Mouse (Mus musculus): ENCODE measurements at regions not wholly inside any gene's neighbourhood (a gene's known extent, or its start where the extent isn't known, plus 50 kb on each side); places are given as distances from the start of the nearest gene placed in this dataset.

DNA sequence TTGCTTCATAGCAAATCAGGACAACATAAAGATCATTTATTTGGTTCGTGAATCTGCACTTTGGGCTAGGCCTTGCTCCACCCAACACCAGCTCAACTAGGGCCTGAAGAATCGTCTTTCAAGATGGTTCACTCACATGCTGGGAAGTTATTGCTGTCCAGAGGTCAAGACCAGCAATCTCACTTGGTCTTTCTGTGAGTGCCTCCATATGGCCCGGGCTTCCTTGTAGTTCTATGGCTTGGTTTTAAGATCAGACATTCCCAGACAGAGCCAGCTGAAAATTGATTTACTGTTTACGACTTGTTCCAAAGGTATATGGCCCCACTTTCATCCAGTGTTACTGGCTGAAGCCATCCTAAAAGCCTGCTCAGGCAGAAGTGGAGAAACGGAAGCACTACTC, 84.7 kb upstream of the Csl start:
- Histone ChIP-seq H3K4me3 (ENCODE audit: insufficient read depth, low read length) (no peak overlapping the region), H3K4me1 (ENCODE audit: control insufficient read depth, insufficient read depth, low read length) (no peaks in the 10 kb centered on the region), H3K27ac (ENCODE audit: insufficient read depth, low read depth, low read length) (no peak overlapping the region)
- TF ChIP-seq POLR2A (IDR thresholded peaks at IDR 0.05; ENCODE audit: borderline replicate concordance, low read depth, low read length) (no peak), CTCF (IDR thresholded peaks at IDR 0.05; ENCODE audit: low read depth, low read length) (no peak)

DNA sequence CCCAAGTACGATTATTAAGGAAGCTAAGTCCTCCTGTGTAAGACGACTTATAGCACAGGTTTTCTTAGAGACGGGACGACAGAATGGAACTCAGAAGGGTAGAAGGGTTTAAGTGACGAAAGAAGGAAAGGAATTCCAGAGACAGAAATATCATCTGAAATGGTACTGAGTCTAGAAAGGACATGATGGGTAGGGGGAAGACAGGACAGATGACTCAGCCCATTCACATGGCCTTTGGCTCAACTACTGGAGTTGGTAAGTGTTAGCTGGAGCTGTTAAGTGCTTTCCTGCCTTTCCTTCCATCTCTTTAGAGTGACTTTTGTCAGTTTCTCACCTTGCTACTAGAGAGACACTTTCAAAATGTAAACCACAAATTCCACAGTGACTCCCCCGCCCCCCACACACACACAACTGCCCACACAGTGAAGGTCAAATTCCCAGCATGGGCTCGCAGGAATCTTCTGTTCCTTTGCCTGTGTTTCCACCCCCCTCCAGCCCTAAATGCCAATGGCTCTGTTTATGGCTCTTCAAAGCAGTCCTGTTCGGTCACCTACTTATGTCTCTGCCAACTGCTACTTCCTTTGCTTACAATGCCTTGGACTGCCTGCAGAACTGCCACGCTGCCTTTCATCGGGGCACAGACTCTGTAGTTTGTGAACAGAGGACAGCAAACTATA, 81.8 kb upstream of the Csl start:
- Histone ChIP-seq H3K4me3 (ENCODE audit: insufficient read depth, low read length) (no peak overlapping the region), H3K27ac (ENCODE audit: insufficient read depth, low read depth, low read length) (no peak overlapping the region), H3K4me1 (ENCODE audit: control insufficient read depth, insufficient read depth, low read length) (no peaks in the 10 kb centered on the region)
- TF ChIP-seq POLR2A (IDR thresholded peaks at IDR 0.05; ENCODE audit: borderline replicate concordance, low read depth, low read length) = no peak
- no peak for TF ChIP-seq CTCF (IDR thresholded peaks at IDR 0.05; ENCODE audit: low read depth, low read length)

DNA sequence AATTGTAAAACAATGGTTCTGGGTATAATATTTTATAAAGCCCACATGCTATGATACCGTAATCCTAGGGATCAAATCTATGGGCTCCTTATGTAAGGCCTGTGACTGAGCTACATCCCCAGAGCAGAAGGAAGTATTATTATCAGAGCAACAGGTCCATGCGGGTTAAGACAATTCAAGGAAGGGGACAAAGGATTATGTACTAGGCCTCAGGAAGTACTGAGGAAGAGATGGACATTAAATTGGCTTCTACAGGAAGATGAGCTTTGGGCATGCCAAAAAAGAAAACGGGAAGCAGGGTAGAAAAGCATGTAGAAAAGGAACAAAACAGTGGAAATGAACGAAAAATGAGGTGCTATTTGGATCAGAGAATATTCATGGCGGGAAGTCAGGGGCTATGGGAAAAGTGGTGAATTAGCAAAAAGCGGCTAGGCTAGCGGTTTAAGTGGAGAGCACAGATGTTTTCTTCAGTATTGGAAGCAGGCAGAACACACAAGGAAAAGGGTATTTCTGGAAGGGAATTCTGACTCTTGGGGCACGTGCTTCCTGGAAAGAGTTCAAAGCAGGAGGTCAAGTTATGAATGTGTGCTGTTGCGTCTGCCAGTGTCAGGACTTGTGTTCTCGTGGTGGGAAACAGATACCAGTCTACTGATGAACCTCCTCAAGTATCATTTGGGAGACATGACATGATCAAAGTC, 80.9 kb upstream of the Csl start:
- no peak overlapping the region for H3K4me3 ChIP-seq (ENCODE audit: insufficient read depth, low read length)
- no peak for TF ChIP-seq POLR2A (IDR thresholded peaks at IDR 0.05; ENCODE audit: borderline replicate concordance, low read depth, low read length)
- TF ChIP-seq CTCF (IDR thresholded peaks at IDR 0.05; ENCODE audit: low read depth, low read length) = no peak
- H3K27ac ChIP-seq (ENCODE audit: insufficient read depth, low read depth, low read length) = no peak overlapping the region
- H3K4me1 ChIP-seq (ENCODE audit: control insufficient read depth, insufficient read depth, low read length) = no peaks in the 10 kb centered on the region

DNA sequence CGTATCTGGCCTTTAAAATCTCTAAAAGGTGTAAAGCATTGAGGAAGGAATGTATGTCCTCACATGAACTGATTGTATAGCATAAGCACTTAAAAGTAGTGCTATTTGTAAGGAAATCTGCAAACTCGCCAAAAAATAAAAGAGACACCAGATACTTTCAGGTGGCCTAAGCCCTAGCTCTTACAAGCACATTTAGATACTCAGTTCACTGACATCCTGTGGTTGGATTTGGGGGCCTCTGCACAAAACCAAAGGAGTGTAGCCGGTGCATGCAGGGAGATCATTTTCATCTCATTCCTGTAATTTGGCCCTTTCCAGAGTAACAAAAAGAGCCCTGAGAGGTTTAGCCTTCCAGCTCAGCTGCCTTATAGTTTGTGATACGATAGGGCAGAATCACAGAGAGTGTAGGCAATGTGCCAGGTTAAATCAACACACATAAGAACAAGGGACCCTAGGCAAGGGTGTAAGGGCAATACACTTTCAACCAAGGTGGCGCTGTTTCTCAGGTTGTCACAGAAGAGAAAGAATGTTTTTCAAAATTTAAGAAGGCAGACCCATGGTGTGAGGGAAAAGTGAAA, 77.5 kb upstream of the Csl start:
- TF ChIP-seq CTCF (IDR thresholded peaks at IDR 0.05; ENCODE audit: low read depth, low read length) = no peak
- no peak for TF ChIP-seq POLR2A (IDR thresholded peaks at IDR 0.05; ENCODE audit: borderline replicate concordance, low read depth, low read length)
- Histone ChIP-seq H3K4me3 (ENCODE audit: insufficient read depth, low read length) (no peak overlapping the region), H3K4me1 (ENCODE audit: control insufficient read depth, insufficient read depth, low read length) (no peaks in the 10 kb centered on the region), H3K27ac (ENCODE audit: insufficient read depth, low read depth, low read length) (no peak overlapping the region)

DNA sequence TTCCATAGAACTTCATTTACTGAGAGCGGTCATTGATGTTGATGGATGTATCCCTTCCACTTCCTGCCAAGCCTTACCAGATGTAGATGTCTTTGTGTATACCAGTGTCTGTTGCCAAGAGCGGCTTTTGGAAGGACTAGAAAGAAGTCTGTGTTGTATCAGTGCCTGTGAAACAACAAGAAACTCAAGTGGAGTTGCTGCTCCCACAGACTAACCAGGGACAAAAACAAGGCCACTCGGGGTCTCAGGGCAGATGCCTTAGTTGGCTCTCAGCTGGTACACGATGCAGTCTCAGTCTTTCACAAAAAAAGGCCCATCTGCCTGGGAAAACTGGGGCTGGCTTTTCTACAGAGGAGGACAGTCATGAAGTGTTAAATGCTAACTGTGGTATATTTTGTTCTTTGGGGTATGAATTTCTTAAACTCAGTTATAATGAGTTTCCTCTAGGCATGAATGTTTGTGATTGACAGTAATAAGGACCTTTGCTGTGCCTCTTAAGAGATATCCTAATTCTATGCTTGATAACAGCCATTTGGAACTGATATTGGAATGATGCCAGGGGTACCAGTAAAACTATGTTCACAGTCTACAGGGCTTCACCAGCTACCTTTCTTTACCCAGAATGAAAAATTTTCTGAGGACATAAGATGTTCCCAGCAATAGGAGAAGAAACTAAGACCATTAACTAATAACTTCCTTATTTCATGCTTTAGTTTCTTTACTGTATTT, 75.6 kb upstream of the Csl start:
- no peak for TF ChIP-seq CTCF (IDR thresholded peaks at IDR 0.05; ENCODE audit: low read depth, low read length)
- TF ChIP-seq POLR2A (IDR thresholded peaks at IDR 0.05; ENCODE audit: borderline replicate concordance, low read depth, low read length) = no peak
- Histone ChIP-seq H3K27ac (ENCODE audit: insufficient read depth, low read depth, low read length) (no peak overlapping the region), H3K4me3 (ENCODE audit: insufficient read depth, low read length) (no peak overlapping the region), H3K4me1 (ENCODE audit: control insufficient read depth, insufficient read depth, low read length) (no peaks in the 10 kb centered on the region)

DNA sequence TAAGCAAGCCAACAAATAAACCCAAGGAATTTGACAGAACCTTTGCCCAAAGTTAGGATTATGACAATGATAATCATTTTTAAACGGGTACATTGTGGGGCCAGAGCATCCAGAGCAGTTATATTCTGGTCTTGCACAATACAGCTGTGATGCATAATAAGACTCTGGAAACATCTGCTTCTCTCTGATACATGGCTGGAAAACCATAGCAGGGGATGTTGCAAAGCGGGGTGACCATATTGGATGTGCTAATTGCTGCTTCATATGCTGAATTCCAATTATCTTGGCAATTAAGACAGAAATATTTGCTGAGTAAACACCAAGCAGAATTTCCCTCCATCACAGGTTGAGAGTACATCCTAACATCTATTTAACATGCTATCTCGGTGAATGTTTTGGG, 70.5 kb upstream of the Csl start:
- TF ChIP-seq POLR2A (IDR thresholded peaks at IDR 0.05; ENCODE audit: borderline replicate concordance, low read depth, low read length) (no peak), CTCF (IDR thresholded peaks at IDR 0.05; ENCODE audit: low read depth, low read length) (no peak)
- Histone ChIP-seq H3K4me3 (ENCODE audit: insufficient read depth, low read length) (no peak overlapping the region), H3K4me1 (ENCODE audit: control insufficient read depth, insufficient read depth, low read length) (no peaks in the 10 kb centered on the region)

DNA sequence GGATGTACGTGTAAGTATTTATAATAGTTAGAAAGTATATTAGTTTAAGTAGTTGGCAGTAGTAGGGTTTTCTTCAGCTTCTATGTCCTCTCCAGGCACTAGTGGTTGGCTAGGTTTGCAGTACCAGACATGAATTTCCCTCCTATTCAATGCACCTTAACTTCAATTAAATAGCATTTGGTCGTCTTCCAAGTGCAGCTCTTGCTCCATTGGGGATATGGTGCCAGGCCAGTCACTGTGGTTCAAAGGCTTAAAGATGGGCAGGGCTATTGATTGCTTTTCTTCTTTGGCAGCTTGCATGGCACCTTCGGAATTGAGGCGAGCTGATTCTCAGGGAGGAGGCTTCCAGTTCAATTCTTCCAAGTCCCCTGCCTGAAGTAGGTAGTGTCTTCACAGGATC, 68.0 kb upstream of the Csl start:
- no peak for TF ChIP-seq POLR2A (IDR thresholded peaks at IDR 0.05; ENCODE audit: borderline replicate concordance, low read depth, low read length)
- no peak for TF ChIP-seq CTCF (IDR thresholded peaks at IDR 0.05; ENCODE audit: low read depth, low read length)
- Histone ChIP-seq H3K4me3 (ENCODE audit: insufficient read depth, low read length) (no peak overlapping the region), H3K27ac (ENCODE audit: insufficient read depth, low read depth, low read length) (no peak overlapping the region), H3K4me1 (ENCODE audit: control insufficient read depth, insufficient read depth, low read length) (no peaks in the 10 kb centered on the region)

More for the DNA sequence above, 70.5 kb upstream of the Csl start:
- H3K27ac ChIP-seq (ENCODE audit: insufficient read depth, low read depth, low read length) = no peak overlapping the region

DNA sequence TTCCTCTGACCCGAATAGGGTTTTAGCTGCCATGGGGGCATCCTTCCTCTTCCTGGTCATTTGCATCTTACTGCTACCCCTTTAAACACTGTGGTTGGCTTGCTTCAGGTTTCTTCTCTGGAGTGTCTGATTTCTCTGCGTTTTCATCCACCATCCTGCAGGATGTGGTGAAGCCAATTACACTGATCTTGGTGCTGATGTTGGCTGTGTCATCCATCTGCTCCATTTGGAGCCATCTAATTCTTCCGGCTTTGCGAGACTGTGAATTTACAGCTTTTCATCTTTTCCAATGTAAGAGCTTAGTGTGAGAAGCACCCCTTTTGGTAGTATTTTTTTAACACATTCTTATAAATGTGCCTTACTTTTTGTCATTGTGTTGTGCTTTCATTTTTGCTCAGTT, 66.4 kb upstream of the Csl start:
- Histone ChIP-seq H3K4me1 (ENCODE audit: control insufficient read depth, insufficient read depth, low read length) (no peaks in the 10 kb centered on the region), H3K4me3 (ENCODE audit: insufficient read depth, low read length) (no peak overlapping the region), H3K27ac (ENCODE audit: insufficient read depth, low read depth, low read length) (no peak overlapping the region)
- TF ChIP-seq CTCF (IDR thresholded peaks at IDR 0.05; ENCODE audit: low read depth, low read length) (no peak), POLR2A (IDR thresholded peaks at IDR 0.05; ENCODE audit: borderline replicate concordance, low read depth, low read length) (no peak)

DNA sequence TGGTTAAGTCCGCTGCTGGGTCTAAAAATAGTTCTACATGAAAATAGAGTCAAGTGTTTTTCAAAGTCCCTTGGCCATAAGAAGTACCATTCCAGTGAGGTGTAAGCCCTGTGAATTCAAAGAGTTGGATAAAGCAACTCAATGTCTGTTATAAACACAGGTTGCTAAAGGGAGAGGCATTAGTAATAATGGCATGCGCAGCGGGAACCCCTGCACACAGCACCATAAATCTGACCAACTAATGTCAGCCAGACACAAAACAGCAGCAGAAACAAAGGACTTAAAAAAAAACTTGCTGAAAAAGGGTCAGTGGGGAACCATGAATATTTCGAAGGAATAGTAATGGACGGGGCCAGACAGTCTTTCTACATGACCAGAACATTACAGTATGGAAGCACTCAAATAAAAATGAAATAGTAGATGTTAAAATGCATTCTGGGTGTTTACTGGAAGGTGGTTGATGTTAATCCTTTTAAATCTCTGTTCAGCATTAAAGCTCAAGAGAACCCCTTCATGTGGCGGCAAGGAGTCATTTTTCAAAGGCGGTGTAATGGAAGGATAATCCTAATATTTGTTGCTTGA, 52.7 kb upstream of the Csl start:
- Histone ChIP-seq H3K4me1 (ENCODE audit: control insufficient read depth, insufficient read depth, low read length) (no peaks in the 10 kb centered on the region), H3K4me3 (ENCODE audit: insufficient read depth, low read length) (no peak overlapping the region), H3K27ac (ENCODE audit: insufficient read depth, low read depth, low read length) (no peak overlapping the region)
- no peak for TF ChIP-seq CTCF (IDR thresholded peaks at IDR 0.05; ENCODE audit: low read depth, low read length)
- no peak for TF ChIP-seq POLR2A (IDR thresholded peaks at IDR 0.05; ENCODE audit: borderline replicate concordance, low read depth, low read length)

All from bone marrow macrophage, adult 2 months (primary cell).